Mouse (Mus musculus) CH12.LX (cell line): Measurements from ENCODE around the gene Oas3. TPM values are rescaled to one million over a fixed set of nuclear protein-coding genes. Genes with fewer than 3 reads are reported as not detected.
A peak's percentile ranks its signal among the peaks of the same experiment; 100 is the strongest.

Experiments
- DNase-seq: peaks from one replicate; pipeline ENCODE4 v3.0.0-alpha.2; 2013; ENCODE audit errors: extremely low read depth
- H3K27ac ChIP-seq: 2 replicates; pipeline ENCODE4 v1.5.1; 2012; ENCODE audit warnings: low read depth, mild to moderate bottlenecking, control low read depth, moderate library complexity; ENCODE audit not compliant: insufficient read depth
- H3K27me3 ChIP-seq: replicated peaks from 2 replicates; pipeline ENCODE3; 2012; ENCODE audit warnings: inconsistent platforms
- H3K36me3 ChIP-seq, 2 experiments: replicated peaks in 1 of 2; 2 replicates each; pipeline versions ENCODE3 to v1.6.1; 2012; ENCODE audit warnings: inconsistent platforms in 1 of 2, low read length in 1 of 2, mild to moderate bottlenecking in 1 of 2, mixed read lengths in 1 of 2, moderate library complexity in 1 of 2; ENCODE audit not compliant: control insufficient read depth in 1 of 2, insufficient read depth in 1 of 2
- H3K4me1 ChIP-seq, 2 experiments: 2 replicates each; pipeline ENCODE4 v1.6.1; 2012; ENCODE audit warnings: inconsistent platforms in 1 of 2, moderate library complexity in 1 of 2; ENCODE audit not compliant: insufficient read depth in 2 of 2, control insufficient read depth in 1 of 2
- H3K4me2 ChIP-seq: 2 replicates; pipeline ENCODE4 v1.6.1; 2012; ENCODE audit warnings: low read depth, mild to moderate bottlenecking, control low read depth; ENCODE audit not compliant: poor library complexity, insufficient read depth, severe bottlenecking
- H3K4me3 ChIP-seq, 3 experiments: fragments of 150-350 bp in 1 of 3; sonication (generic) in 1 of 3; replicated peaks in 1 of 3; 2 replicates each; pipeline versions ENCODE3 to v1.5.1; 2011 to 2012; ENCODE audit warnings: low read depth in 2 of 3, low read length in 2 of 3, mild to moderate bottlenecking in 2 of 3, moderate library complexity in 2 of 3, control low read depth in 1 of 3, improper control_type of control experiment in 1 of 3, inconsistent platforms in 1 of 3, mixed read lengths in 1 of 3; ENCODE audit not compliant: poor library complexity in 1 of 3
- H3K79me2 ChIP-seq: replicated peaks from 2 replicates; pipeline ENCODE4 v1.6.1; 2012; ENCODE audit warnings: mild to moderate bottlenecking, moderate library complexity; ENCODE audit not compliant: control insufficient read depth, poor library complexity, insufficient read depth, severe bottlenecking; ENCODE audit errors: extremely low read depth
- H3K9ac ChIP-seq: 2 replicates; pipeline ENCODE4 v1.6.1; 2012; ENCODE audit warnings: low read depth, mild to moderate bottlenecking, control low read depth, moderate library complexity; ENCODE audit not compliant: insufficient read depth
- H3K9me3 ChIP-seq: replicated peaks from 2 replicates; pipeline ENCODE3; 2012; ENCODE audit warnings: low read length, inconsistent platforms, mixed read lengths
- BHLHE40 ChIP-seq: IDR thresholded peaks from 2 replicates; pipeline ENCODE4 v1.6.1; 2011; ENCODE audit warnings: mild to moderate bottlenecking, low read depth, low read length, improper control_type of control experiment
- CHD1 ChIP-seq: IDR thresholded peaks from 2 replicates; pipeline ENCODE4 v1.6.1; 2012; ENCODE audit warnings: low read depth, low read length, improper control_type of control experiment, inconsistent platforms
- CHD2 ChIP-seq: IDR thresholded peaks from 2 replicates; pipeline ENCODE4 v1.6.1; 2011; ENCODE audit warnings: low read length, improper control_type of control experiment
- CTCF ChIP-seq, 2 experiments: IDR thresholded peaks in 1 of 2; conservative IDR thresholded peaks in 1 of 2; 2 replicates each; pipeline ENCODE4 v1.5.1; 2011 to 2012; ENCODE audit warnings: low read depth in 2 of 2, low read length in 2 of 2, improper control_type of control experiment in 1 of 2, inconsistent platforms in 1 of 2, mild to moderate bottlenecking in 1 of 2, moderate library complexity in 1 of 2
- EP300 ChIP-seq: IDR thresholded peaks from 2 replicates; pipeline ENCODE4 v1.6.1; 2011; ENCODE audit warnings: low read length, improper control_type of control experiment
- ETS1 ChIP-seq: conservative IDR thresholded peaks from 2 replicates; pipeline ENCODE4 v1.6.1; 2012; ENCODE audit warnings: low read depth, mild to moderate bottlenecking, inconsistent platforms, low read length, improper control_type of control experiment, moderate library complexity
- GABPA ChIP-seq: IDR thresholded peaks from 2 replicates; pipeline ENCODE4 v1.6.1; 2012; ENCODE audit warnings: low read depth, low read length, improper control_type of control experiment, inconsistent platforms; ENCODE audit not compliant: insufficient replicate concordance
- JUND ChIP-seq: conservative IDR thresholded peaks from 2 replicates; pipeline ENCODE4 v1.6.1; 2011; ENCODE audit warnings: low read depth, low read length, improper control_type of control experiment
- KAT2A ChIP-seq: IDR thresholded peaks from 2 replicates; pipeline ENCODE4 v1.6.1; 2012; ENCODE audit warnings: low read length, improper control_type of control experiment, inconsistent platforms; ENCODE audit not compliant: insufficient replicate concordance
- MAX ChIP-seq: IDR thresholded peaks from 2 replicates; pipeline ENCODE4 v1.6.1; 2011; ENCODE audit warnings: low read length, improper control_type of control experiment
- MEF2A ChIP-seq: IDR thresholded peaks from 2 replicates; pipeline ENCODE4 v1.6.1; 2014; ENCODE audit warnings: low read depth, mild to moderate bottlenecking, inconsistent platforms, low read length, improper control_type of control experiment, borderline replicate concordance
- MXI1 ChIP-seq: IDR thresholded peaks from 2 replicates; pipeline ENCODE4 v1.6.1; 2011; ENCODE audit warnings: mild to moderate bottlenecking, low read depth, low read length, improper control_type of control experiment
- MYC ChIP-seq: IDR thresholded peaks from 2 replicates; pipeline ENCODE4 v1.6.1; 2011; ENCODE audit warnings: low read depth, mild to moderate bottlenecking, improper control_type of control experiment, low read length
- NELFE ChIP-seq: IDR thresholded peaks from 2 replicates; pipeline ENCODE4 v1.6.1; 2011; ENCODE audit warnings: low read depth, low read length, improper control_type of control experiment
- NRF1 ChIP-seq: IDR thresholded peaks from 2 replicates; pipeline ENCODE4 v1.6.1; 2014; ENCODE audit warnings: low read depth, mild to moderate bottlenecking, inconsistent platforms, low read length, improper control_type of control experiment, moderate library complexity
- POLR2A ChIP-seq: IDR thresholded peaks from 2 replicates; pipeline ENCODE4 v1.6.1; 2011; ENCODE audit warnings: low read depth, mild to moderate bottlenecking, improper control_type of control experiment, low read length
- RAD21 ChIP-seq: IDR thresholded peaks from 2 replicates; pipeline ENCODE4 v1.6.1; 2011; ENCODE audit warnings: low read depth, mild to moderate bottlenecking, low read length, improper control_type of control experiment, moderate library complexity
- RCOR1 ChIP-seq: conservative IDR thresholded peaks from 2 replicates; pipeline ENCODE4 v1.6.1; 2012; ENCODE audit warnings: low read depth, mild to moderate bottlenecking, inconsistent platforms, low read length, improper control_type of control experiment
- SIN3A ChIP-seq: IDR thresholded peaks from 2 replicates; pipeline ENCODE4 v1.6.1; 2012; ENCODE audit warnings: low read length, improper control_type of control experiment, inconsistent platforms
- SMC3 ChIP-seq: IDR thresholded peaks from 2 replicates; pipeline ENCODE4 v1.6.1; 2011; ENCODE audit warnings: low read depth, low read length, improper control_type of control experiment
- TCF12 ChIP-seq: IDR thresholded peaks from 2 replicates; pipeline ENCODE4 v1.6.1; 2014; ENCODE audit warnings: low read depth, mild to moderate bottlenecking, inconsistent platforms, low read length, improper control_type of control experiment
- UBTF ChIP-seq: IDR thresholded peaks from 2 replicates; pipeline ENCODE4 v1.6.1; 2012; ENCODE audit warnings: low read depth, mild to moderate bottlenecking, inconsistent platforms, low read length, improper control_type of control experiment, moderate library complexity
- USF1 ChIP-seq: IDR thresholded peaks from 2 replicates; pipeline ENCODE4 v1.6.1; 2014; ENCODE audit warnings: low read depth, mild to moderate bottlenecking, inconsistent platforms, low read length, improper control_type of control experiment
- USF2 ChIP-seq: conservative IDR thresholded peaks from 2 replicates; pipeline ENCODE4 v1.6.1; 2011; ENCODE audit warnings: low read depth, low read length, improper control_type of control experiment
- ZC3H11A ChIP-seq: IDR thresholded peaks from 2 replicates; pipeline ENCODE4 v1.6.1; 2012; ENCODE audit warnings: low read depth, mild to moderate bottlenecking, inconsistent platforms, low read length, improper control_type of control experiment
- ZKSCAN1 ChIP-seq: IDR thresholded peaks from 2 replicates; pipeline ENCODE4 v1.6.1; 2012; ENCODE audit warnings: low read depth, inconsistent platforms, low read length, improper control_type of control experiment, borderline replicate concordance
- ZNF384 ChIP-seq: IDR thresholded peaks from 2 replicates; pipeline ENCODE4 v1.6.1; 2012; ENCODE audit warnings: low read depth, low read length, improper control_type of control experiment, inconsistent platforms
- dilution Hi-C: fragments of 300-500 bp; cut with MboI; formaldehyde crosslinking; loops from 2 replicates; pipeline ENCODE4 v1.14.3; 2020; ENCODE audit warnings: low sequenced_read_pairs; ENCODE audit not compliant: extremely low pct_unique_long_range_greater_than_20kb, extremely low pct_ligation_motif_present
- in situ Hi-C: fragments of 300-500 bp; cut with MboI; formaldehyde crosslinking; loops from 3 replicates; pipeline ENCODE4 v1.14.3; 2019; ENCODE audit warnings: low sequenced_read_pairs, low pct_ligation_motif_present, low pct_unique_long_range_greater_than_20kb, mixed read lengths
- polyA plus RNA-seq: library from polyadenylated mRNA; unstranded; fragments of >175 nt; gene quantifications from 2 replicates; pipeline ENCODE4 v1.2.1, GENCODE M21; 2012; ENCODE audit warnings: low read depth; ENCODE audit not compliant: insufficient read length
- total RNA-seq, 2 experiments: library from RNA; depleted of rRNA; stranded (reverse); fragments of 300-350 nt in 1 of 2; fragments of >200 nt in 1 of 2; gene quantifications; 2 replicates each; pipeline ENCODE4 v1.2.3; 2012 to 2014

The Oas3 gene
- total and polyA plus RNA-seq, 3 experiments, result 0.30 TPM; not detected in 2

DNA sequence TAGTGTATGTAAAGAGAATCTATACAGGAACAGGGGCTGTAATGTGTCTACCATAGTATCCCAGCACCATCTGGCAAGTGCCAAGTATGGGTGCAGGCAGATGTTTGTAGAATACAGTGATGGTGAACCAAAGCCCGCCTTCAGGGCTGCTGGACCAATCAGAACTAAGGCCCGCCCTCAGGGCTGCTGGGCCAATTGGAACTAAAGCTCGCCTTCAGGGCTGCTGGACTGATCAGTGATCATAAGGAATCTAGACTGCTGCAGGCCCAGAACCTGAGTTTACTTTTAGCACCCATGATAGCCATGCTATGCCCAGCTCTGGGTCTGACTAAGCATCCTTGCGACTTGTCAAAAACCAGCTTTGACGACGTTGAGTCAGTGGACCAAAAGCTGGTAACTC lies 15.6 kb downstream of the Oas3 start:
- Histone ChIP-seq H3K4me3 (no peak overlapping the region), H3K36me3 (no peaks in the 10 kb centered on the region), H3K9ac (no peak overlapping the region), H3K4me1 (peaks cover 5 to 6% of the 10 kb centered on the region in 2 experiments; a peak in 2 of 4 replicates), H3K27ac (no peak overlapping the region), H3K27me3 (peaks cover 27% of the 10 kb centered on the region), H3K9me3 (peaks cover 7% of the 10 kb centered on the region), H3K79me2 (no peaks in the 10 kb centered on the region), H3K4me2 (no peak overlapping the region)
- TF ChIP-seq RAD21 (no peak), USF1 (no peak), GABPA (no peak), ETS1 (no peak), SIN3A (no peak), MEF2A (no peak), ZNF384 (no peak), KAT2A (no peak), BHLHE40 (no peak), MAX (no peak), UBTF (no peak), CHD1 (no peak), SMC3 (no peak), POLR2A (no peak), NELFE (no peak)
- in situ Hi-C loops, result no loop called here
- dilution Hi-C loops, result no loop called here
- DNase-seq, result peak; percentile 34

DNA sequence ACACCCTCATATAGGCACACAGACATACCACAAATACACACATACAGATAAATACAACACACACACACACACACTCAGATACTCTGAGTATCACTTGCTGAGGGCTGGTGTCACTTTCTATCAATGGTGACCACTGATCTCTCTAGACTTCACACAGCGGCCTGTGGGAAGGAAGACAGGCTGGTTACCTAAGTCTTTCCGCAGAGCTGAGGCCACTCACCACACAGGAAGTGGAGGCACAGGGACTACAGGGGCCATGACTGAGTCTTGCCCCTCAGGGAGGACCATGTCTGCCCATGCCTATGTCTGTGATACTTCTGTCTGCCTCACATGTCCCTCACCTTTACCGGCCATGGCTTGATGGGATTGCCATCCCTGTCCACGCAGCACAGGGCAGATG lies 23.2 kb downstream of the Oas3 start:
- in situ Hi-C loops, result no loop called here
- H3K4me1 ChIP-seq, result peaks cover 4 to 11% of the 10 kb centered on the region in 2 experiments; a peak in 3 of 4 replicates
- no peaks in the 10 kb centered on the region for H3K79me2 ChIP-seq
- no peak overlapping the region for H3K4me3 ChIP-seq
- H3K9me3 ChIP-seq, result peaks cover 7% of the 10 kb centered on the region
- H3K27ac ChIP-seq, result no peak overlapping the region
- H3K27me3 ChIP-seq, result peaks cover 33% of the 10 kb centered on the region
- H3K9ac ChIP-seq, result no peak overlapping the region
- no peak for DNase-seq
- dilution Hi-C loops, result no loop called here
- no peaks in the 10 kb centered on the region for H3K36me3 ChIP-seq
- H3K4me2 ChIP-seq, result no peak overlapping the region
- TF ChIP-seq JUND (no peak), ZC3H11A (no peak), SIN3A (no peak), ZKSCAN1 (no peak), MYC (no peak), GABPA (no peak), RCOR1 (no peak), USF1 (no peak), BHLHE40 (no peak), POLR2A (no peak), CHD2 (no peak), CTCF (conservative IDR thresholded peaks at IDR 0.05 in 1 of 2, IDR thresholded peaks at IDR 0.05 in 1 of 2; ENCODE audit: low read depth in 2 of 2, low read length in 2 of 2) (no peak), NELFE (no peak), CHD1 (no peak), USF2 (no peak), EP300 (no peak), ETS1 (no peak), TCF12 (no peak), MXI1 (no peak), NRF1 (no peak)
